Mouse (Mus musculus) limb, embryonic 12.5 days (tissue): Measurements from ENCODE around the gene Slc35f5. TPM values are rescaled to one million over a fixed set of nuclear protein-coding genes. Genes with fewer than 3 reads are reported as not detected.
A peak's percentile ranks its signal among the peaks of the same experiment; 100 is the strongest.

Source experiments
- ATAC-seq: fragments of 200-750 bp; cut with Nextera tagmentation; 2 replicates; pipeline ENCODE4 v1.8.0; 2017; ENCODE audit warnings: low read depth, moderate TSS enrichment; ENCODE audit not compliant: insufficient number of reproducible peaks, insufficient read depth, low FRiP score, low TSS enrichment
- H3K27ac ChIP-seq: fragments of 300-500 bp; sonication (generic); 2 replicates; pipeline ENCODE4 v1.5.1; 2016; ENCODE audit warnings: mild to moderate bottlenecking, moderate library complexity
- H3K27me3 ChIP-seq: fragments of 300-500 bp; sonication (generic); 2 replicates; pipeline ENCODE4 v1.6.1; 2016; ENCODE audit warnings: mild to moderate bottlenecking, moderate library complexity
- H3K36me3 ChIP-seq: fragments of 300-500 bp; sonication (generic); 2 replicates; pipeline ENCODE4 v1.6.1; 2016; ENCODE audit warnings: mild to moderate bottlenecking, moderate library complexity
- H3K4me1 ChIP-seq: fragments of 300-500 bp; sonication (generic); replicated peaks from 2 replicates; pipeline ENCODE4 v1.6.1; 2016
- H3K4me2 ChIP-seq: fragments of 300-500 bp; sonication (generic); 2 replicates; pipeline ENCODE4 v1.6.1; 2016; ENCODE audit warnings: mild to moderate bottlenecking, moderate library complexity
- H3K4me3 ChIP-seq: fragments of 300-500 bp; sonication (generic); replicated peaks from 2 replicates; pipeline ENCODE4 v1.5.1; 2016; ENCODE audit warnings: mild to moderate bottlenecking
- H3K9ac ChIP-seq: fragments of 300-500 bp; sonication (generic); replicated peaks from 2 replicates; pipeline ENCODE4 v1.6.1; 2016; ENCODE audit warnings: mild to moderate bottlenecking, moderate library complexity
- H3K9me3 ChIP-seq: fragments of 300-500 bp; sonication (generic); 2 replicates; pipeline ENCODE4 v1.6.1; 2016; ENCODE audit warnings: mild to moderate bottlenecking, moderate library complexity
- WGBS: fragments of 180-500 bp; shearing (Covaris S2); methylation state at CpG from one replicate; pipeline ENCODE4 v1.1.7; 2016; 5-methylcytosine and 5-hydroxymethylcytosine counted together
- polyA plus RNA-seq: library from polyadenylated mRNA; unstranded; fragments of >200 nt; fragmentation: Nextera tagmentation; extraction: Ambion mirVana; gene quantifications from 2 replicates; pipeline ENCODE4 v1.2.1, GENCODE M21; 2016

Slc35f5 gene
- polyA plus RNA-seq, 1 experiment from 2014 or later: 33.3 TPM

DNA sequence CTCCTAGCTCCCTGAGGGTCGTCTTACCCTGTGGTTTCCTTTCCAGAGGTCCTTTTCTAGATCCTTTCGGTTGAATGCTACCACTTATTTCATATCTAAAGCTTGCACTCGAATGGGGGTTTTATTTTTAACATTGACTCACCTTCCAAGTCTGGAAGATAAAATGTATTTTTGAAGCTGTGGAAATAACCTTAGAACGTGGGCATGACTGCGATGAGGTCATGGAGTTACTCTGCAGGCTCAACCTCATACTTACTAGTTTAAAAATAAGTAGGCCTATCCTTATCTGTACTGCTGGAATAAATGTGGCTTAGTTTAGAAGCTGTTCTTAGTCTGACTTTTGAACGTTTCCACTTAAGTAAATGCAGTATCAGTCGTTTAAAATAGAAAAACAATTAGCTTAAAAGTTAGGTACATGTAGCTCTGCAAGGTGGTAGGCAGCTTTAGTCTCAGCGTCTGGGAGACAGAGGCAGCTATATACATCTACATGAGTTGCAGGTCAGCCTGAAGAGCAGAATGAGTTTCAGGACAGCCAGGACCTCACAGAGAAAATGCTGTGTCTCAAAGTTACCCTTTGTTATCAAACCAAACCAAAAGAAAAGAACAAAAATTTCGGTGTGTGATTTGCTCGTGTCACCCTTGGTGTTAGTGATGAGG, 15.2 kb downstream of the Slc35f5 start:
- ATAC-seq: no peak
- H3K27ac ChIP-seq: no peak overlapping the region
- H3K4me2 ChIP-seq: no peak overlapping the region
- peaks cover 62% of the 10 kb centered on the region for H3K36me3 ChIP-seq
- no peaks in the 10 kb centered on the region for H3K4me1 ChIP-seq
- no peaks in the 10 kb centered on the region for H3K9me3 ChIP-seq
- H3K9ac ChIP-seq: no peak overlapping the region
- H3K27me3 ChIP-seq: no peaks in the 10 kb centered on the region
- no peak overlapping the region for H3K4me3 ChIP-seq
- 89% methylated on average over 10 of the region's 10 CpGs for WGBS

DNA sequence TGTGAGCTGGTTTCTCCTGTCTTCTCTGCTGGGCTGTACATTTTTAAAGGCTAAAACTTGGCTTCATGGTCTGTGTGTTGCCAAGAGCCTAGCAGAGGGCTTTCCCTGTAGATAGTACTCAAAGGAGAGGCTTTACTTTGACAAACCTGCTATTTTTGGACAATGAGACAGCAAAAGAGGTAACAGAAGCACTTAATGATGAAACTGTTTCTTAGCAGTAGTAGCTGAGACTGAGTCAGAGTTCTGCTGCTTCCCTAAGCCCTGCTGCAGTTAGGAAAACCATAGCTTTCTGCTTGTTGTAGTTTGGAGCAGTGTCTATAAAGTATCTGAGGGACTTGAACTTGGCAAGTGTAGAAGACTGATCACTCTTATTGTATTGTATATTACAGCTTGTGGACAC, 16.6 kb downstream of the Slc35f5 start:
- ATAC-seq: no peak
- no peaks in the 10 kb centered on the region for H3K27me3 ChIP-seq
- no peaks in the 10 kb centered on the region for H3K9me3 ChIP-seq
- no peak overlapping the region for H3K27ac ChIP-seq
- H3K4me1 ChIP-seq: no peaks in the 10 kb centered on the region
- H3K4me3 ChIP-seq: no peak overlapping the region
- H3K36me3 ChIP-seq: peaks cover 66% of the 10 kb centered on the region
- no peak overlapping the region for H3K9ac ChIP-seq
- no peak overlapping the region for H3K4me2 ChIP-seq

DNA sequence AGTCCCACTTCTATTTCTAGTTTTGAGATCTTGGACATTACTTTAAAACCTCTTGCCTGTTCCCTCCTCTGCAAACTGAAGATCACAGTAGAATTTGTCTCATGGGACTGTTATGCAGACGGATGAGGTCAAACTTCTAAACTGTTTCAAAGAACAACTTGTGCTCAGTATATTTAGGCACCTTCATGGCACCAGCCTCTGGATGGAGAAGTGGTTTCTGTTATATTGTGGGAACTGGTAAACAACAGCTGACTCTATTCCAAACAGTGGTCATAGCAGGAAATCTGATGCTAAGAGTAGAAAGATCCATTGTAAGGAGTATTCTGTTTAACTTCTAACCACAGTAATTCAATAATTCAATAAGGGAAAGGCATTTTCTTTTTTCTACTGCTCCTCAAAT, 17.7 kb downstream of the Slc35f5 start:
- Histone ChIP-seq H3K4me3 (no peak overlapping the region), H3K9me3 (no peaks in the 10 kb centered on the region), H3K9ac (no peak overlapping the region), H3K27me3 (no peaks in the 10 kb centered on the region), H3K27ac (no peak overlapping the region), H3K4me1 (no peaks in the 10 kb centered on the region), H3K36me3 (peaks cover 59% of the 10 kb centered on the region), H3K4me2 (no peak overlapping the region)
- no peak for ATAC-seq
- 89% methylated on average over 1 of the region's 1 CpGs for WGBS

DNA sequence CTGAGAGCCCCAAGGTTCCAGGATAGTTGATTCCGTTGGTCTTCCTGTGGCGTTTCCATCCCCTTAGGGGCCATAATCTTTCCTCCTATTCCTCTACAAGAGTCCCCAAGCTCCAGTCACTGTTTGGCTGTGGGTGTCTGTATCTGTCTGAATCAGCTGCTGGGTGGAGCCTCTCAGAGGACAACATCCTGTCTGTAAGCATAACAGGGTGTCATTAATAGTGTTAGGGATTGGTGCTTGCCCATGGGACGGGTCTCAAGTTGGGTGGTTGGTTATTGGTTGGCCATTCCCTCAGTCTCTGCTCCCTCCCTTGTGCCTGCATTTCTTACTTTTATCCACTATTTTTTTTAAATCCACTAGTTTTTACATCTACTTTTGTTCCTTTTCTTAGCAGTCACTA, 20.7 kb downstream of the Slc35f5 start:
- Histone ChIP-seq H3K27ac (no peak overlapping the region), H3K27me3 (no peaks in the 10 kb centered on the region), H3K4me3 (no peak overlapping the region), H3K36me3 (peaks cover 62% of the 10 kb centered on the region), H3K4me1 (no peaks in the 10 kb centered on the region), H3K9ac (no peak overlapping the region), H3K4me2 (no peak overlapping the region), H3K9me3 (no peaks in the 10 kb centered on the region)
- ATAC-seq: no peak
- 89% methylated on average over 3 of the region's 3 CpGs for WGBS

DNA sequence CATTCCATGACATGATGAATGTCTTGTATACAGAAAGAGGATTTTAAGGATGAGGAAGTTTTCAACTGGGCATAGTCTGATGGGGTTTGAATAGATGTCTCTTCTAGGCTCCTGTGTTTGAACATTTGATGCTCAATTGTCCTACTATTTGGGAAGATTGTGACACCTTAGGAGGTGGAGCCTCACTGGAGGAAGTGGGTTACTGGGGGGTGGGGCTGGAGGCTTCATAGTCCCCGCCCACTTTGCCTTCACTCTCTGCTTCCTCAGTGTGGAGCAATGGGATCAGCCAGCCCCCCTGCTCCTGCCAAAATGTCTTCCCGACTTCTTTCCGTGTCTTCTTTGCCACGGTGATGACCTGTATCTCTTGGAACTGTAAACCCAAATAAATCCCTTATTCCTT, 43.2 kb downstream of the Slc35f5 start:
- no peak overlapping the region for H3K4me2 ChIP-seq
- 83% methylated on average over 4 of the region's 4 CpGs for WGBS
- no peak for ATAC-seq

DNA sequence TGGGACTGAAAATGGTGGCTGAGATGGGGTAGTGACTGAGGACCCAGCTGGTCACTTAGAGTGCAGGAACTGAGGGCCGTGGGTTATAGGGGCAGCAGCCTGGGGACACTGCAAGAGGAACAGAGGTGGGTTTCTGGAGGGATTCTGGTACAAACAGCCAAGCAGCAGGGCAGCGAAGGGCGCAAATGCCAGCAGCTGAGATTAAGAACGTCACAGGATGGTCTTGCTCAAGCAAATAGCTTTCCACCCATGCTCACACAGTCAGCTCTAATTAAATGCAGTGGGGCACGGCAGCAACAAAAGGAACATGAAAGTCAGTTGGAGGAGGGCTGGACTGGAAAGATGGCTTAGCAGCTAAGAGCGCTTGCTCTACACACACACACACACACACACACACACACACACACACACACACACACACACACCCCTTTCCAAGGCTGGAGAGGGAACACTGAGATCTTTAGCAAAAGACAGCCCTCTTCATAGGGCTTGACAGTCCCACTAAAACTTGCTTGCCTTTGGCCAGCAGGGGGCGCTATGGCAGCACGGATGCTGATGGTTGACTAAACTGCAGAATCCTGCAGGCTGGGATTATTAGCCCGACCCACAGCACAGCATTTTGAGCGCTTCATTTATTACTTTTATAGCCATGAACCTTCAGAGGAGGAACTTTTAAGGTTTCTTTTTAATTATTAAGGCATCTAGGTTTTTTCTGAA, 46.9 kb downstream of the Slc35f5 start:
- no peak overlapping the region for H3K9ac ChIP-seq
- H3K36me3 ChIP-seq: no peaks in the 10 kb centered on the region
- H3K4me3 ChIP-seq: no peak overlapping the region
- 0 out of 2 replicates have a peak overlapping the region, but pooled peaks have one; percentile 15 for H3K4me2 ChIP-seq
- peak; percentile 83 for ATAC-seq
- no peaks in the 10 kb centered on the region for H3K27me3 ChIP-seq
- no peak overlapping the region for H3K27ac ChIP-seq
- 0 out of 2 replicates have a peak, but pooled peaks cover 3% of the 10 kb centered on the region for H3K4me1 ChIP-seq
- no peaks in the 10 kb centered on the region for H3K9me3 ChIP-seq
- WGBS: 15% methylated on average over 10 of the region's 10 CpGs

More for the DNA sequence above, 43.2 kb downstream of the Slc35f5 start:
- Histone ChIP-seq H3K27ac (no peak overlapping the region), H3K36me3 (no peaks in the 10 kb centered on the region), H3K9ac (no peak overlapping the region), H3K9me3 (peaks cover 9% of the 10 kb centered on the region; the same call in 1 of the 2 replicates), H3K27me3 (no peaks in the 10 kb centered on the region), H3K4me1 (0 out of 2 replicates have a peak, but pooled peaks cover 3% of the 10 kb centered on the region), H3K4me3 (no peak overlapping the region)

DNA sequence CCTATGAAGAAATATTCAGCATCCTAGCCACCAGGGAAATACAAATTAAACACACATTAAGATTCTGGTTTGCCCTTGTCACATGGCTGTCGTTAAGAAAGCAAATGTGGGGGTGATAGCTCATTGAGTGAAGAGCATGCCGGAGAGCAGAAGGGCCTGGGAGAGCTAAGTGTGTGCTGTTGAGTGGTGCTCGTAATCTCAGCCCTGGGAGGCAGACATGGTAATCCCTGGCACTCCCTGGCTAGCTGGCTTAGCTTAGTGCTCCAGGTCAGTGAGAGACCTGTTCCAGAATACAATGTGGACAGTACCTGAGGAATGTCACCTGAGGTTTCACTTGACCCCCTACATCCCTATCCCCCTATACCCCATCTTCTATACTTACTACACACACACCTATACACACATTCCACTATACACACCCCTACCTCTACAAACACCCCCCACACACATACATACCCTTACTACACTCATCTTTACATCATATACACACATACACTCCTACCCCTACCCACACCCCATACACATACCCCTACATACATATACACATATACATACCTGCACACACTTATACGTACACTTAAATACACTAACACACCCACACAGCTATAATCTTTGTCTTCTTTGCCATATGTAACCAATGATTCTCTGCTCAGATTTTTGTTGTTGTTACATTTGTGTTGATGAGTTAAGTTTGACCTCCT, 64.1 kb downstream of the Slc35f5 start:
- Histone ChIP-seq H3K4me2 (no peak overlapping the region), H3K4me3 (no peak overlapping the region), H3K36me3 (no peaks in the 10 kb centered on the region), H3K27ac (no peak overlapping the region), H3K9me3 (no peaks in the 10 kb centered on the region), H3K9ac (no peak overlapping the region), H3K4me1 (no peaks in the 10 kb centered on the region), H3K27me3 (no peaks in the 10 kb centered on the region)
- no peak for ATAC-seq
- WGBS: 74% methylated on average over 4 of the region's 4 CpGs

DNA sequence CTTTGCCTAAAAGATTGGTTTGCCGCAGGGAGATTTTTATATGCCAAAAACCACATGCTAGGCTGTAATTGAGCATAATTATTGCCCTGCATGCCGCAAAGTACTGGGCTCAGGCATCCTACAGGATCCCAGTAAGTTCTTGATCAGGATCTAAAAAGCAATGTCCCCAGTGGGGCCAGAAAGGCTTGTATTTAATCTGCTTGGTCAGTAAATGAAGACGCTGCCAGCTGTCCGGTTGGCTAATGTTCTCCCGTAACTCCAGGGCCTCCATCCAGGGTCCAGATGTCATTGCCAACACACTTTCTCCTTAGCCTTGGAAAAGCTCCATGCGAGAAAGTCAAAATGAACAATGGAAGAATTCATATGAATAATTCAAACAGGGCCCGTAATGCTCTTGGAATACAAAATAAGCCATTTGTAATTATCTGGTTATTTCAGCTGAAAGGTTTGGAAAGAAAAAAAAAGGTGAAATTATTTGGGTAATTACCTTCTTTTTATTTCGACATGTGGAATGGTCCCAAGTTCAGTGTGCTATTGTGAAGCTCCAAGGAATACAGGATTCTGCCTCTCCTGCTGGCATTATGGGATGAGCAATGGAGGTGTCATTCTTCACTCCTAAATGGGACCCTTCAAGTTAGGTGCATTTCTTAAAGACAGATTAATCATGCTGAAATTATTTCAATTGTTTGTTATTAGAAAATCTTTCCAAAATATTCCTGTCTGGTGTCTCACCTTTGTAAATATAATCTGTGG, 79.3 kb downstream of the Slc35f5 start:
- 73% methylated on average over 8 of the region's 8 CpGs for WGBS
- no peaks in the 10 kb centered on the region for H3K9me3 ChIP-seq
- no peak overlapping the region for H3K4me2 ChIP-seq
- H3K27ac ChIP-seq: no peak overlapping the region
- H3K27me3 ChIP-seq: no peaks in the 10 kb centered on the region
- no peaks in the 10 kb centered on the region for H3K36me3 ChIP-seq
- no peak for ATAC-seq
- no peaks in the 10 kb centered on the region for H3K4me1 ChIP-seq
- no peak overlapping the region for H3K4me3 ChIP-seq
- H3K9ac ChIP-seq: no peak overlapping the region

DNA sequence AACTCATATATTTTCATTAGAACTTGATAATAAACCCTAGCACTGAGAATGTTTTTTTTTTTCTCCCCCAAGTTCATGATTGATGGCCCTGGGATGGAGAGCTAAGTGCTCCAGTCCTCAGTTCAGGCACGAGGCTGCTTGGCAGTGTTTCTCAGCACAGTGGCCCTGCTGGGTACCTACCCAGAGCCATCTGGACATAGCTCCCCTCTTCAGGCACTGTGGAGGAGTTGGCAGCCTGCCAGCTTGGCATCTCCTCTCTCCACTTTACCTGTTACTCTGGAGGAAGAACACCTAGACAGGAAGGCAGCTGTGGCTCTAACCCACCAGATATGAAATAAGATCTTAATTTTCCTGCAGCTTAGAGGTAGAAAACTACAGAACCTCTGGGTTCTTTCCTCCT, 83.2 kb downstream of the Slc35f5 start:
- no peaks in the 10 kb centered on the region for H3K36me3 ChIP-seq
- no peak for ATAC-seq
- H3K9me3 ChIP-seq: no peaks in the 10 kb centered on the region
- no peak overlapping the region for H3K27ac ChIP-seq
- H3K4me3 ChIP-seq: no peak overlapping the region
- no peaks in the 10 kb centered on the region for H3K27me3 ChIP-seq
- no peaks in the 10 kb centered on the region for H3K4me1 ChIP-seq
- WGBS: 34% methylated on average over 1 of the region's 1 CpGs
- H3K9ac ChIP-seq: no peak overlapping the region
- no peak overlapping the region for H3K4me2 ChIP-seq
